Mouse (Mus musculus) liver, embryonic 11.5 days (tissue): ENCODE measurements around the gene Adk. TPM values are rescaled to one million over a fixed set of nuclear protein-coding genes. Genes with fewer than 3 reads are reported as not detected.
"Not testable (repeated sequence)": the region's sequence is repeated elsewhere in the genome, so short reads cannot be mapped to it uniquely, and the experiment has no call there.

Experiments used
- ATAC-seq: fragments of 200-750 bp; cut with Nextera tagmentation; replicated peaks from 2 replicates; pipeline ENCODE4 v1.8.0; 2017; ENCODE audit warnings: moderate number of reproducible peaks, mild to moderate bottlenecking, moderate TSS enrichment, moderate library complexity; ENCODE audit not compliant: low FRiP score
- DNase-seq: peaks from one replicate; pipeline ENCODE4 v3.0.0-alpha.2; 2017; ENCODE audit warnings: low spot score
- H3K27ac ChIP-seq: fragments of 300-500 bp; sonication (generic); 2 replicates; pipeline ENCODE4 v1.5.1; 2014; ENCODE audit warnings: mild to moderate bottlenecking, low read depth, low read length, control low read depth
- H3K27me3 ChIP-seq: fragments of 300-500 bp; sonication (generic); replicated peaks from 2 replicates; pipeline ENCODE4 v1.6.1; 2014; ENCODE audit warnings: low read length, mixed read lengths; ENCODE audit not compliant: control insufficient read depth, insufficient read depth
- H3K36me3 ChIP-seq: fragments of 300-500 bp; sonication (generic); 2 replicates; pipeline ENCODE4 v1.6.1; 2014; ENCODE audit warnings: mild to moderate bottlenecking, low read length, moderate library complexity, mixed read lengths; ENCODE audit not compliant: control insufficient read depth, insufficient read depth
- H3K4me1 ChIP-seq: fragments of 300-500 bp; sonication (generic); replicated peaks from 2 replicates; pipeline ENCODE4 v1.6.1; 2014; ENCODE audit warnings: low read length, mixed read lengths; ENCODE audit not compliant: control insufficient read depth, insufficient read depth
- H3K4me2 ChIP-seq: fragments of 300-500 bp; sonication (generic); 2 replicates; pipeline ENCODE4 v1.6.1; 2014; ENCODE audit warnings: mild to moderate bottlenecking, control low read depth, moderate library complexity
- H3K4me3 ChIP-seq: fragments of 300-500 bp; sonication (generic); 2 replicates; pipeline ENCODE4 v1.5.1; 2014; ENCODE audit warnings: low read depth, low read length, control low read depth
- H3K9ac ChIP-seq: fragments of 300-500 bp; sonication (generic); 2 replicates; pipeline ENCODE4 v1.6.1; 2014; ENCODE audit warnings: low read depth, low read length, control low read depth
- H3K9me3 ChIP-seq: fragments of 300-500 bp; sonication (generic); 2 replicates; pipeline ENCODE4 v1.6.1; 2016; ENCODE audit warnings: low read length, inconsistent platforms, mixed read lengths; ENCODE audit not compliant: control insufficient read depth
- WGBS: fragments of 180-500 bp; shearing (Covaris S2); extraction: QIAGEN DNeasy Blood & Tissue Kit; methylation state at CpG from one replicate; pipeline ENCODE4 v1.1.7; 2014; 5-methylcytosine and 5-hydroxymethylcytosine counted together
- polyA plus RNA-seq: library from polyadenylated mRNA; unstranded; fragments of >200 nt; fragmentation: Nextera tagmentation; extraction: Ambion mirVana; gene quantifications from 2 replicates; pipeline ENCODE4 v1.2.1, GENCODE M21; 2014

Gene Adk
- polyA plus RNA-seq, 1 experiment from 2014 or later: 253 TPM

DNA sequence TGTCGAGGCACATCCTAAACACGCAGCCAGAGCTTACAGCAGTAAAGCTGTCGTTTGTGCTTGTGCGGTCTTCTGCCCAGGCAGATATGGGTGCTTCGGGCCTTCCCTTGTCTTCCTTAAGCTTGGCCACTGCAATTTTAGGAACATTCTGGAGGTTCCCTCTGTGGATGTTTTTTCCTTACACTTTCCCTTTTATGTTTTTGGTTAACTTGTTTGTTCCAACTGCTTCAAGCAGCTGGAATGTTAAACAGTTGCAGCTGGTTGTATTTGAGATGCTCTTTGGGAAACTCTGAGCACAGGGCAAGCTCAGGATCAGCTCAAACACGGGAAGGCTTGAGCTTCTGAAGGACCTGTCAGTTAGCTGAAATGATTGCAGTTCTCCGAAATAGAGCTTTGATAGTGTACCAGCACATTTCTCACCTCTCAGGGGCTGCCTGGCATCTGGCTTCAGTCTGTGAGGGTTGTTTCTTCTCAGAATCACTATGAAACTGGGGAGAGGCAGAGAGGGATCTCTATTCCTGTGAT lies 34.5 kb downstream of the Adk start:
- 48% methylated on average over 7 of the region's 7 CpGs for WGBS

DNA sequence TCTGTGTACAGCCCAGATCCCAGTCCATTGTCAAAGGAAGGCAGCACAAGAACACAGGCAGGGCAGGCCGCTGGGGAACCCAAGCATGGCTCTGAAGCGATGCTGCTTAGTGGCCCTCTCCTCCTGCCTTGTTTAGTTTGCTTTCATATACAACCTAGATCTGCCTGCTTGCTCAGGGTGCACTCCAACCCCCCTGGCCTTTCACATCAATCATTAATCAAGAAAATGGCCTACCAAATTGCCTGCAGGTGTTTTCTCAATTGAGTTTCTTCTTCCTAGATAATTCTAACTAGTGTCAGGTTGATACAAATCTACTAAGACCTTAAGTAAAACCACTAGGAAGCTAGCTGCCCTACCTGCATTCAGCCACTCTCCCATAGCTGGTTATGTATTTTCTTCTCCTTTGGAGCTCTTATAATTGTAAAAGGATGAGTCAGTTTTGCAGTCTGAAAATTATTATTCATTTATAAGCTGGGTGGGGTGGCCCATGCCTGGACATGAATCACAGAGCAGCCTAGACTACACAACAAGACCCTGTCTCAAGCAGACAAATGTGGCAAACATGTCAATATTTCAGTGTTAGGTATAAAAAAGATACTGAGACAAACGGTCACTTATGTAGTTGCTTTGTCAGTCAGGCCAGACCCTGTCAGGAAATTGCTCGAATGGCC lies 35.2 kb downstream of the Adk start:
- Histone ChIP-seq H3K4me1 (peaks cover 33% of the 10 kb centered on the region), H3K27ac (0 out of 2 replicates have a peak overlapping the region, but pooled peaks have one; percentile 45), H3K9ac (peak overlapping the region; percentile 12; the same call in 1 of the 2 replicates)

More for the DNA sequence above, 34.5 kb downstream of the Adk start:
- H3K27ac ChIP-seq: 0 out of 2 replicates have a peak overlapping the region, but pooled peaks have one; percentile 45
- H3K36me3 ChIP-seq: no peaks in the 10 kb centered on the region
- H3K4me1 ChIP-seq: peaks cover 35% of the 10 kb centered on the region
- 0 out of 2 replicates have a peak overlapping the region, but pooled peaks have one; percentile 1 for H3K4me2 ChIP-seq
- no peak for ATAC-seq
- no peak overlapping the region for H3K4me3 ChIP-seq
- no peaks in the 10 kb centered on the region for H3K9me3 ChIP-seq
- peak overlapping the region; percentile 12; the same call in 1 of the 2 replicates for H3K9ac ChIP-seq
- DNase-seq: no peak
- H3K27me3 ChIP-seq: no peaks in the 10 kb centered on the region

DNA sequence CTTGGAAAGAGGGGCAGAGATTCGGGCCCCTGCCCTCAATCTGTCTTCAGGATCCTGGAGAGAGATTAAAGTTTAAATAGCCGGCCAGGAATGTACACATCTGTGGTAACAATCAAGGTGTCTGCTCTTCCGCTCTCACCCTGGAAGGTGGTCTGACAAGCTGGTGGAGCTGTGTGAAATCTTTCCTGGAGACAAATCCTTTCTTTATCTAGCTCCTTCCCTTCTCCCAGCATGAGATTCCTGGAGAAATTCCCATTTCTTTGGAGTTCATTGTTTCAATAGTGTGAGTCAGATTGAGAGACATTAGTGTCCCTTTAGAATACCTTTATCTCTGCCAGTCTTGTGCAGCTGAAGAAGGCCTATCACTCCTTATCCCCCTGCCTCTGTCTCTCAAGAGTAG lies 36.4 kb downstream of the Adk start:
- Histone ChIP-seq H3K27ac (no peak overlapping the region), H3K27me3 (no peaks in the 10 kb centered on the region), H3K9me3 (no peaks in the 10 kb centered on the region), H3K4me1 (peaks cover 29% of the 10 kb centered on the region), H3K4me2 (no peak overlapping the region), H3K36me3 (peaks cover 3% of the 10 kb centered on the region; the same call in 1 of the 2 replicates), H3K4me3 (no peak overlapping the region), H3K9ac (no peak overlapping the region)
- DNase-seq (no peak), ATAC-seq (no peak)
- WGBS: 56% methylated on average over 3 of the region's 3 CpGs

More for the DNA sequence above, 35.2 kb downstream of the Adk start:
- no peak overlapping the region for H3K4me2 ChIP-seq
- ATAC-seq (no peak), DNase-seq (no peak)
- H3K9me3 ChIP-seq: no peaks in the 10 kb centered on the region
- H3K27me3 ChIP-seq: no peaks in the 10 kb centered on the region
- WGBS: 71% methylated on average over 4 of the region's 4 CpGs
- H3K36me3 ChIP-seq: no peaks in the 10 kb centered on the region
- no peak overlapping the region for H3K4me3 ChIP-seq

- no peak overlapping the region for H3K4me3 ChIP-seq
- peaks cover 3% of the 10 kb centered on the region; the same call in 1 of the 2 replicates for H3K36me3 ChIP-seq
- no peak overlapping the region for H3K9ac ChIP-seq
- WGBS: 50% methylated on average over 3 of the region's 3 CpGs
- H3K4me1 ChIP-seq: peaks cover 25% of the 10 kb centered on the region
- H3K27ac ChIP-seq: no peak overlapping the region
- H3K27me3 ChIP-seq: no peaks in the 10 kb centered on the region
- ATAC-seq (no peak), DNase-seq (no peak)
- H3K4me2 ChIP-seq: no peak overlapping the region
- H3K9me3 ChIP-seq: no peaks in the 10 kb centered on the region
Observed at GRCm38 (mm10) chr14:21090400-21090799, 38.0 kb downstream of the Adk start.

DNA sequence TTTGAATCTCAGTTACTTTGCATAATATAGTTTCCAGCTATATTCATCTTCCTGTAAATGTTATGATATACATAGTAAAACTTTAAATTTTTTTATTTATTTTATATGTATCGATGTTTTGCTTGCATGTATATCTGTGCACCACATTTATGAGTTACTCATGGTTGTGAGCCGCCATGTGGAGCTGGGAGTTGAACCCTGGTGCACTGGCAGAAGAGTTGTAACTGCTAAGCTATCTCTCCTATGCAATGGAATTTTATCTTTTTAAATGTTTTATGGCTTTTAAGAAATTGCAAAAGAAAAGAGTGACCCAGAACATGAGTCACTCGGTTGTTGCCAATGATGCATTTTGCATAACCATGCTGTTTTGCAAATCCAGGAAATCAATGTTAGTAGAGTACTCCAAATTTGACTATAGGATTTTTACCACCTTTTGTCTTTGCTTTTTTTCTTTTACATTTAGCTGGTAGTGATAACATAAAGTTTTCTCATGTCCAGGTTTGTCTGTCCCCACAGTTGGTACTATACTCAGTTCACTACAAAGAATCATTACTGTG lies 38.6 kb downstream of the Adk start:
- Histone ChIP-seq H3K4me3 (no peak overlapping the region), H3K4me2 (no peak overlapping the region), H3K36me3 (peaks cover 3% of the 10 kb centered on the region; the same call in 1 of the 2 replicates), H3K27me3 (no peaks in the 10 kb centered on the region), H3K27ac (no peak overlapping the region), H3K9ac (no peak overlapping the region), H3K9me3 (no peaks in the 10 kb centered on the region), H3K4me1 (peaks cover 25% of the 10 kb centered on the region)
- WGBS: 86% methylated on average over 3 of the region's 3 CpGs
- DNase-seq: no peak
- no peak for ATAC-seq

- not testable (repeated sequence) for H3K4me1 ChIP-seq, H3K27me3 ChIP-seq, H3K4me2 ChIP-seq, DNase-seq, H3K36me3 ChIP-seq, ATAC-seq, H3K9me3 ChIP-seq, H3K9ac ChIP-seq, H3K4me3 ChIP-seq, H3K27ac ChIP-seq
Observed at GRCm38 (mm10) chr14:21094161-21094560, 41.8 kb downstream of the Adk start.

- Histone ChIP-seq H3K9ac (no peak overlapping the region), H3K27ac (no peak overlapping the region), H3K9me3 (no peaks in the 10 kb centered on the region), H3K27me3 (no peaks in the 10 kb centered on the region), H3K4me3 (no peak overlapping the region), H3K4me2 (no peak overlapping the region), H3K4me1 (peaks cover 13% of the 10 kb centered on the region), H3K36me3 (peaks cover 3% of the 10 kb centered on the region; the same call in 1 of the 2 replicates)
- DNase-seq (no peak), ATAC-seq (no peak)
Observed at GRCm38 (mm10) chr14:21096279-21096678, 43.9 kb downstream of the Adk start.

GRCm38 (mm10) chr14:21096689-21097088 lies 44.3 kb downstream of the Adk start:
- Histone ChIP-seq H3K36me3 (peaks cover 3% of the 10 kb centered on the region; the same call in 1 of the 2 replicates), H3K4me3 (no peak overlapping the region), H3K9me3 (no peaks in the 10 kb centered on the region), H3K9ac (no peak overlapping the region), H3K4me2 (no peak overlapping the region), H3K27ac (no peak overlapping the region), H3K27me3 (no peaks in the 10 kb centered on the region), H3K4me1 (peaks cover 17% of the 10 kb centered on the region)
- DNase-seq (no peak), ATAC-seq (peak; percentile 47; the same call in 1 of the 2 replicates)
- 70% methylated on average over 4 of the region's 4 CpGs for WGBS
